Mouse (Mus musculus) G1E-ER4 (cell line): ENCODE data around the gene Pnpla7. TPM values are rescaled to one million over a fixed set of nuclear protein-coding genes. Genes with fewer than 3 reads are reported as not detected.

Experiments
- GATA1 ChIP-seq: IDR thresholded peaks from one replicate; pipeline ENCODE4 v1.8.0; 2012; ENCODE audit warnings: low read length, inconsistent platforms
- polyA plus RNA-seq: library from polyadenylated mRNA; stranded (reverse); fragments of >175 nt; gene quantifications from 2 replicates; pipeline ENCODE4 v1.2.3, GENCODE M21; 2012

The Pnpla7 gene
- 4.0 TPM in 2 replicates for polyA plus RNA-seq

GRCm38 (mm10) chr2:24975704-24976297, at the start of gene Pnpla7:
TSS of gene Pnpla7 (plus strand) at chr2:24976033.
- TF ChIP-seq GATA1: no peak

- no peak for TF ChIP-seq GATA1
Observed at GRCm38 (mm10) chr2:24926345-24926964, 49.4 kb upstream of the Pnpla7 start.

DNA sequence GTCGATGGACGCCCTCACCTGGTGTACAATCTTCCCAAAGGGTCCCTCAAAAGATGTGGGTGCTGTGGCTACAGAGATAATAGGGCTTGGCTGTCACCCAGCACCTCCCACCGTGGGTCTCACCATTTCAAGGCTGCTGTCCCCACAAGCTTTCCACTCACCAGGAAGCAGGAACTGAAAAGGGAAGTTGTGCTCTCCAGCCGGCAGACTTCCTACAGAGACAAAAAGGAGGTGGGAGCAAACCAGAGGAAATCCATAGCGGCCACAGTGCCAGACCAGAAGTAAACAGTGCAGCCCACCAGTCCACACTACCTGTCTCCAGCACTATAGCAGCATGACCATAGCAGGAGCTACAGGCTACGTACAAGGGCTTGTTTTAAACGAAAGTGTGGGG, 48.9 kb upstream of the Pnpla7 start:
- TF ChIP-seq GATA1: no peak

GRCm38 (mm10) chr2:24927810-24928479, 47.9 kb upstream of the Pnpla7 start:
- TF ChIP-seq GATA1: no peak

- TF ChIP-seq GATA1: no peak
Observed at GRCm38 (mm10) chr2:24929119-24929518, 46.7 kb upstream of the Pnpla7 start.

- TF ChIP-seq GATA1: no peak
Observed at GRCm38 (mm10) chr2:24929593-24929992, 46.2 kb upstream of the Pnpla7 start.

DNA sequence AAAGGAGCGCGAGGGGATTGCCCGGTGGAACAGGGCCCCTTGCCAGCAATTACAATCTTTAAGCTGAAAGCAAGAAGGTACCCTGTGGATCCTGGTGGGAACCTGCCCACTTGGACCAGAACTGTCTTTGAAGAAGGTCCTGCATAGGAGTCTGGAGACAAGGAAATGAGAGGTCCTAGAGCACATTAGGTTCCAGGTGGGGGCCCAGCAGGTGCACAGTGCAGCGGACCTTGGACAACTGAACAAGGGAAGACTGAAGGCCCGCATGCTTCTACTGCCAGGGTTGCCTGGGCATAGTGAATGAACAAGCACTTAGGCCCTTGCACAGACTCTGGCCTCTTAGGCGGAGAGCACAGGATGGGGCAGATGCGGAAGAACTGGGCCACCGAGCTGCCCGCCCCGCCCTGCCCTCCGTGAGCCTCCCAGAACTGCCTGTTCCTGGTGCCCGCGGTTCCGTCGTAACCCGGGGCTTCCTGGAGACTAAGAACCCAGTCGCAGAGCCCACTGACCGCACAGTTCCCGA, 41.3 kb upstream of the Pnpla7 start:
- no peak for TF ChIP-seq GATA1

DNA sequence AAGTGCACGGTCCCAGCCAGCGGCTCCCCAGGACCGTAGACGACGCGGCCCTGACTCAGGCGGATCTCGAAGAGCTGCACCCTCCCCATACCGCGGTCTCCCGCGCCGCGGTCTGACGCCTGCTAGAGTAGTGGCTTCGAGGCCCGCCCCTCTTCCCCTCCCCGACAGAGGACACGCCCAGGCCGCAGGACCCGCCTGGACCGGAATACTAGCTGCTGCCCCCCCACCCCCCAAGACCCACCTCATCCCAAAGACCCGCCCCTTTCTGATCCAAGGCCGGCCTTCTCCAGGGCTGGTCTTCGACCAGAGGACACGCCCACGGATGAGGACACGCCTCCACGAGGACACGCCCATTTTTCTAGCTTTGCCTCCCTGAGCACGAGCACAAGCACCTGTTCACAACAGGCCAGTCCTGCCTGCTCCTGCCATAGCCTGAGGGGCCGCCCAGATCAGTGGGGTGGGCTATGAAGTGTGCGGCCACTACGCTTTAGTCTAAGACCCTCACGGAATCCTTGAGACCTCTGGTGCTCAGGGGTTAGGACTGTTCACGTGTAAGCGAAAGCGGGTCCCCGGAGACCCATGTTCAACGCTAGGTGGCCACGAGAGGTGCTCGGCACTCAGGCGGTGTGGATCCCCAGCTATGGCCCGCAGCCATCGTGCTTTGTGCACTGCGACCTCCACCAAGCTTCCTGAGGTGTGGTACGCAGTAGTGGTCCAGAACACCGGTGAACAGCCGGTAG, 40.6 kb upstream of the Pnpla7 start, which contains the start of gene Arrdc1:
Gene Arrdc1 (minus strand): TSS at position 196 of the 740 bp plus-strand sequence.
- TF ChIP-seq GATA1: no peak

DNA sequence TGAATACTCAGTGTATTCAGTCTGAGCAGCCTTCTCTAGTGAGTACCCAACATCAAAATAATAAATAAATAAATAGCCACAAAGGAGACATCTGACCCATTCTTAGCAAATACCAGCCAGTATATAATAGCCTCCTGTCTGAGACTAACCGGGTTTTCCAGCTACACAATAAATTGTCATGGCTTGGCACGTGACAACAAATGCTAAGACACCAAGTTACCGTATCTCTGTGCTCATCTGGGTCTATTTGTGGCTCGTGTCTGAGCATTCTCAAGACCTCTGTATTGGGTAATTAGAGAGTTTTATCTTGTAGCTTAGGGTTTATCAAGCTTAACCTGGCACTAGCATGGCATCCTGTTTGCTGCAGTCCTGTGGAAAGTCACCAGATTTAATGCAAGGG, 33.7 kb upstream of the Pnpla7 start:
- TF ChIP-seq GATA1: peak; percentile 14

- no peak for TF ChIP-seq GATA1
Observed at GRCm38 (mm10) chr2:24949421-24950188, 26.2 kb upstream of the Pnpla7 start, which contains the start of gene Zmynd19. TSS of gene Zmynd19 (plus strand) at chr2:24949792.

DNA sequence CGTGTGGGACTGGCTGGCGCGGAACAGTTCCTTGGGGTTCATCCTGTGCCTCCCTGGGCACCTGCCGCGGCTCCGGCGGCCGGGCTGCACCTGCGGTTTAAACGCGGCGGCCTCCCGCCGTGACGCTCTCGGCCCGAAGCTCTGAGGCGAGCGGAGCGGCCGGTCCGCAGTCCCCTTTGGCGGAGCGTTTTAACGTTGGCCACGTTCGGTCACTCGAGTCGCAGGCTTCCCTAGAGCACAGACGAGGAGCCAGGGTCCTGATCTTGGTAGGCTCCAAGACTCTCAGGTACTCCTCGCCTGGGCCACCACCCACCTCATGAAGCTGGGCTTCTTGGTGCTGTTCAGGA, 25.7 kb upstream of the Pnpla7 start:
- TF ChIP-seq GATA1: no peak

GRCm38 (mm10) chr2:24952537-24953055, 23.2 kb upstream of the Pnpla7 start:
- no peak for TF ChIP-seq GATA1

GRCm38 (mm10) chr2:24960910-24961309, 14.9 kb upstream of the Pnpla7 start:
- TF ChIP-seq GATA1: no peak

- TF ChIP-seq GATA1: no peak
Observed at GRCm38 (mm10) chr2:24962304-24963000, 13.4 kb upstream of the Pnpla7 start, which contains the start of gene Dph7. TSS of gene Dph7 (plus strand) at chr2:24962400.
